Mouse (Mus musculus) hematopoietic stem cell, adult 5-6 weeks (primary cell): ENCODE measurements around the gene Pak2. TPM values are rescaled to one million over a fixed set of nuclear protein-coding genes. Genes with fewer than 3 reads are reported as not detected.
"Not testable (repeated sequence)": the region's sequence is repeated elsewhere in the genome, so short reads cannot be mapped to it uniquely, and the experiment has no call there.

Source experiments
- ATAC-seq, 2 experiments: fragments of 125-278 bp in 1 of 2; replicated peaks in 1 of 2; 2 replicates each; pipeline ENCODE4 v1.8.0; 2016 to 2017; ENCODE audit warnings: inconsistent platforms in 2 of 2, mild to moderate bottlenecking in 2 of 2, moderate number of reproducible peaks in 2 of 2, low read depth in 1 of 2, moderate TSS enrichment in 1 of 2; ENCODE audit not compliant: low FRiP score in 2 of 2, poor library complexity in 2 of 2, severe bottlenecking in 2 of 2, insufficient read depth in 1 of 2, low TSS enrichment in 1 of 2
- total RNA-seq: library from RNA; stranded (forward); fragments of 172-1452, 232-1000 nt; gene quantifications from 2 replicates; pipeline ENCODE4 v1.2.3, GENCODE M21; 2017

Pak2 gene
- total RNA-seq, 1 experiment from 2014 or later: 69.2 TPM

DNA sequence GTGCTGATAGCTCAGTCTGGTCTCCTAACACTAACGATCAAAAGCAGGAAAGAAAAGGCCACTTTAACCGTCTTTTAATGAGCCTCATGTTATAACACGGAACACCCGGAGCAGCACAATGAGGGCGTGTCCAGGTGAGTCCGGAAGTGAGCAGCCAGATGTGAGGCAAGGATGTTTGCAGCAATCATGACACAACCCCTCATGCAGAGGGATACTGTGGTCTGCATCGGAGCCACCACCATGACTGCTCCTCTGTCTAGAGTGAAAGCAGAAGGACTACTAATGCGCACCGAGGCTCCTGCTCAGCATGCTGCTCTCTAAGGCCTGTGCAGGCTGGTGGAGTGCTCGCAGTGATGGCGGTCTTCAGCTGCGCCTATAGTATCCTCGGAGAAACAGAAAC, 23.2 kb upstream of the Pak2 start:
- ATAC-seq: peak in 1 of 2 experiments; percentile 51; a peak in 1 of 4 replicates

- ATAC-seq: peak; percentile 80 to 83
Observed at GRCm38 (mm10) chr16:32099638-32100150, 20.6 kb upstream of the Pak2 start, which contains the start of the genes Pigx and Cep19. Gene Pigx (minus strand): TSS chr16:32099740. Gene Cep19 (plus strand): TSS chr16:32099800.

- ATAC-seq: peak in 1 of 2 experiments; percentile 24; a peak in 1 of 4 replicates
Observed at GRCm38 (mm10) chr16:32098897-32099637, 19.9 kb upstream of the Pak2 start.

- not testable (repeated sequence) for ATAC-seq
Observed at GRCm38 (mm10) chr16:32097757-32098156, 18.6 kb upstream of the Pak2 start.

DNA sequence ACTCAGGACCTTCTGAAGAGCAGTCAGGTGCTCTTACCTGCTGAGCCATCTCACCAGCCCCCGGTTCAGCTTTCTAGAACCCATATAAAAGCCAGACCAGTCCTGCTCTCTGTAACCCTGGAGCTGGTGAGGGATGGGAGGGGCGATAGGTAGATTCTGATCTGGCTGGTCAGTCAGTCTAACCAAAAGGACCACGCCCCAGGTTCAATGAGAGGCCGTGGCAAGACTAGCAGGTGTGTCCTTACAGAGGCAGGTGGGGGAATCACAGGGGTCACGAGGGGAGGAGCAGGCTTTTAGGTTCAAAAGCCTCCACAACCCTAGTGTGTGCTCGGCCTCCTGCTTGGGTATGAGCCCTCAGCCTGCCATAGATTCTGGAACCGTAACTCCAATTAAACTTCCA, 12.3 kb upstream of the Pak2 start:
- ATAC-seq: no peak

DNA sequence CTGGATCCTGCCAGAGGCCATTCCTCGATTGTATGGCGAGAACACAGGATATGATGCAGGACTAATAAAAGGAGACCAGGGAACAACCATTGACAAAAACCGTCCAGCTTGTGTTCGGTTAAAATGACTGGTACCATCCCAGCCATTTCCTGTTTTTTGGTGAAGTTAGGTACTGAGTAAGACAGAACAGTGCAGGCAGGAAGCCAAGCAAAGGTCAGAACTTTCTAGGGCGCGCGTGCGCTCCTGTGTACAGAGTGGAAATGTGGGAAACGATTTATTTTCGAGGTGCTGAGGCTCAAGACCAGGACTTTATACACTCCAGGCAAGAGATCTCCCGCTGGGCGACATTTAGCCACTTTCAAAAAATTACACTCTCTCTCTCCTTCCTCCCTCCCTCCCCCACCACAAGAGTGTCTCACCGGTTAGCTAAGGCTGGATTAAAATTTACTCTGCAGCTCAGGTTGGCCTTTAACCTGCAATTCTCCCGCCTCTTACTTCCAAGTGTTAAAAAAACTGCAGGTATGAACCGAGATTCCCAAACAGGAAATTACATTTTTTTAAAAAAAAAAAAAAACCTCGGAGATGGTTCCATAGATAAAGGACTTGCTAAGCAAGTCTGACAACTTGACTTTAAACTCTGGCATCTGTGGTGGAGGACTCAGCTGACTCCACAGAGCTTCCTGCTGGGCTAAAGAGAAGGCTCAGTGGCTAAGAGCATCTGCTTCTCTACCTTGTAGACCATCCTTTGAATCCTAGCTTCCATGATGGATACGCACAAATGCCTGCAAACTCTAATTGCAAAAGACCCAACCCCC, 8.7 kb upstream of the Pak2 start:
- ATAC-seq: peak; percentile 46 to 60

DNA sequence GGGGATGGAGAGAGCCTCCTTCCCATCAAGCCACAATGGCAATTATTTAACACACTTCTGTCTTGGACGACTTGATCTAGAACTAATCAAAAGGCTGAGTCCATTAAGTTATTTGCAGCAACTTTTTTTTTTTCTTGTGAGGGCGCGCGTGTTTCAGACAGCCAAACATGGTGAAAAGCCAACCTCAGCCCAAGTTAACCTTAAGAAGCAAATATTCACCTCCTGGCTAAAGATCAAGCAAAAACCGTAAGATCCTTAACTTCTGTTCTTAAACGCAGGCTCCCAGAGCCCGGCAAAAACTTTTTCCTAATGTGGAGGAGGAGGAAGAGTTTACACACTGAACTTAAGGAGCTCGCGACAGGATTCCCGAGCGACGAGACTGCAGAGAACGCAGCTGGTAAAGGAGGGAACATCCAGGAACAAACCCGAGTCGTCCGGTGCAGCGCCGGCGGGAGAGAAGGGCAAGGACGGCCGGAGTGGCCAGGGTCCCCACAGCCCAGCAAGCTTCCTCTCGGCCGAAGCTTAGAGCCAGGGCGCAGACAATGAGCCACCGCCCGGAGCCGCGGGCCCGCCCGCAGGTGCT, 643 bp downstream of the Pak2 start:
- ATAC-seq: 0 out of 4 replicates have a peak, but pooled peaks of 1 of the 2 experiments have one; percentile 4

- ATAC-seq: no peak
Observed at GRCm38 (mm10) chr16:32077648-32078407, 1.3 kb downstream of the Pak2 start.

- ATAC-seq: no peak
Observed at GRCm38 (mm10) chr16:32076406-32076805, 2.7 kb downstream of the Pak2 start.

DNA sequence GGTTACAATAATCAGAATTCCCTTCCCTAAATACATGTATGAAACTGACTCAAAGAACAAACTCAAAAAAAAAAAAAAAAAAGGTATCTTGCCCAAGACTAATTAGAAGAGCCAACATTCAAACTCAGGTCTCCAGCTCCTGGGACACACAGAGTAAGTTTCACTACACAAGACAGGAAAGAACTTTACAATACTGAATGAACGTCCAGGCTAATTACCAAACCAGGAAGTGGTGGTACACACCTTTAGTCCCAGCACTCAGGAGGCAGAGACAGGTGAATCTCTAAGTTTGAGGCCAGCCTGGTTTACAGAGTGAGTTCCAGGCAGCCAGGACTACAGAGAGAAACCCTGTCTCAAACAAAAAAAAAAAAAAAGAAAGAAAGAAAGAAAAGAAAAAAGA, 3.4 kb downstream of the Pak2 start:
- no peak for ATAC-seq

- ATAC-seq: not testable (repeated sequence)
Observed at GRCm38 (mm10) chr16:32070070-32070469, 9.1 kb downstream of the Pak2 start.

DNA sequence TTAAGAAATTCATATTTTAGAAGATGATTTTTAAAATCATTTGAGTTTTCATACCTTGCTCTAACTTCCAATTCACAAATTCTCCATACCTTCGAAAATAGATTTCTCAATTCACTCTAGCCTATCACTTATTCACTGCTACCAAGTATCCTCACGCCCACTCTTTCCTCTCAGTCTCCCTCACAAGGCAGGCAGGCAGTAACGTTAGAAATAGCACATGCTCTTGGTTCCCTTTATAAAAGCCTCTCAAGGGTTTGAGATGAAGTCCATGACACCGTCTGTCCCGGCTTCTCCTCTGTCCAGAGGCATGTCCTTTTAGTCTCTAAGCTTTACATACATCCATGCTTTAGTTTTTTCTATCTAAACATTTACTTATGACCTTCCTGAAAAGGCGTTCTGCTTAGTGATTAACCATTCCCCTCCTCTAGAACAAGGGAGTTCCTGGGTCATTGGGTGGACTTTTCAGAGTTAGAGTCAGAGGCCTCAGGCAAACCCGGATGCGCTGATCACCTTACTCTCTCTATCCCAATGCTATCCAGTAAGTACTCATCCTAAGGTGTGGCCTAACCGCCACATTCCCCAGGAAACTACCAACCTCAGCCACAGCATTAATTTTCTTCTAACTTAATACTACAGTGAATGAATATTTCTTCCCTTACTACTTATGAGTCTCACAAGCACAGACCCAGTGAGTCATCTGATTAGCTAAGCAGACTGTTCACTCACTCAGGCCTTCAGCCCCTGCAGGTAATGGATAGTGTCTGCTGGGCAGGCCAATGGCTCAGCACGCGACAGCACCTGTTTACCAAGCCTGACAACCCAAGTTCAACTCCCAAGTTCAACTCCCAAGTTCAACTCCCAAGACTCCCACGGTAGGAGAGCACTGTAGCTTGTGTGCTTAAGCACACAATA, 10.5 kb downstream of the Pak2 start:
- no peak for ATAC-seq

DNA sequence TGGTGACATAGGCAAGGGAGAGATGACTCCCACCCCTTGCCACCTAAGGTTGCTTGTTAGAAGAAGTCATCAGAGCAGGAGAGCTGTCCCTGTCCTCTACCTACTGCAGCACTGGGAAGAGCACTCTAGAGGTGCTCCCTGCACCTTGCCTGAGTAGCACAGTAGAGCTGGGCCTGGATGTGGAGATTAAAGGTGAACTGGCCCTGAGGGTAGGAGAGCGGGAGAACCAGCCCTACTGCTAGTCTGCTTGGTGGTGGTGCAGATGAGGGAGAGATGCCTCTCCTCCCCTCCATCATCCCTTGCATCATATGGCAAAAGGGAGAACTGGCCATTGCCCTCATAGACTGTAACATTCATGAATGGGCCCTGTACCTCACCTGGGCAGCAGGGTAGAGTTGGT, 12.2 kb downstream of the Pak2 start:
- no peak; a peak in 1 of 4 replicates for ATAC-seq

GRCm38 (mm10) chr16:32063900-32064299, 15.2 kb downstream of the Pak2 start:
- ATAC-seq: no peak

GRCm38 (mm10) chr16:32062226-32062625, 16.9 kb downstream of the Pak2 start:
- ATAC-seq: no peak

DNA sequence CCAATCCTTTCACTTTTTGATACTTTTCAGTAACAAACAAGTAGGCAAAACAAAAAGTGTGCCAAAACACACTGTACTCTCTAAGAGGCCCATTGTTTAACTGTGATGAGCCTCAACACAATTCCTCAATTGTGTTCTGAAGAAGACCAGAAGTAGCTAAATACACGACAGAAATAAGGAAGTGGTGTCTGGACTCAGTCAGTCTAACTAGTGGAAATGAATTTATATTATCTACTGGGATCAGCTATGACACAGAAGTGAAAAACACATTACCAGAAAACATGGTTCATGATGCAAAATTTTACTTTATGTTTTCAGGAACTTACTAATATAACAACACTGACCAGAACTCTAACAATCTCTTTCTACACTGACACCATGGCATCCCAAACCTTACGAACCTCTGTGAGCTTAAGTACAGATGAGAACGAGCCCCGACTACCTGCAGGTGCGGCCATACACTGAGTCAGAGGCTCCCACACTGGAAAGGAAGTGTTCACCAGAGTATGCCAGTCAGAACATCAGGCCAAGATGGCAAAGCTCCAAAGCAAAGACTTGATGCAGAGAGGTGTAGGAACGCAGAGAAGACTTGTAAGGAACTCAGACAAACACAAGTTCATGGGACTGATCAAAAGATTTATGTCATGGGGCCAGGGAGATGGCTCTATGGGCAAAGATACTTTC, 19.2 kb downstream of the Pak2 start:
- ATAC-seq: peak; percentile 56 to 65; a peak in 3 of 4 replicates
